Mouse (Mus musculus): ENCODE results near the gene Olfr71. TPM values are rescaled to one million over a fixed set of nuclear protein-coding genes. Genes with fewer than 3 reads are reported as not detected.
A peak's percentile ranks its signal among the peaks of the same experiment; 100 is the strongest.

Gene Olfr71
- total RNA-seq, 1 experiment from 2014 or later: not detected

- ATAC-seq (replicated peaks; ENCODE audit: low read depth, poor library complexity, severe bottlenecking): no peak
These were observed 10.6 kb upstream of the Olfr71 start for GRCm38 (mm10) chr4:43720491-43721228.

- no peak for ATAC-seq (replicated peaks; ENCODE audit: low read depth, poor library complexity, severe bottlenecking)
These were observed 3.7 kb upstream of the Olfr71 start for GRCm38 (mm10) chr4:43713652-43714219.

- peak; percentile 81 for ATAC-seq (replicated peaks; ENCODE audit: low read depth, poor library complexity, severe bottlenecking)
These were observed 1.8 kb upstream of the Olfr71 start for GRCm38 (mm10) chr4:43711821-43712220.

GRCm38 (mm10) chr4:43705991-43706390, 4.1 kb downstream of the Olfr71 start:
- ATAC-seq (replicated peaks; ENCODE audit: low read depth, poor library complexity, severe bottlenecking): no peak

GRCm38 (mm10) chr4:43703851-43704250, 6.2 kb downstream of the Olfr71 start:
- ATAC-seq (replicated peaks; ENCODE audit: low read depth, poor library complexity, severe bottlenecking): no peak

- ATAC-seq (replicated peaks; ENCODE audit: low read depth, poor library complexity, severe bottlenecking): no peak
These were observed 6.6 kb downstream of the Olfr71 start for GRCm38 (mm10) chr4:43703439-43703838.

- no peak for ATAC-seq (replicated peaks; ENCODE audit: low read depth, poor library complexity, severe bottlenecking)
These were observed 9.3 kb downstream of the Olfr71 start, which contains the start of gene Olfr70 for GRCm38 (mm10) chr4:43700707-43701106. Olfr70 (minus strand) TSS chr4:43700807.

GRCm38 (mm10) chr4:43696561-43696960, 13.5 kb downstream of the Olfr71 start:
- no peak for ATAC-seq (replicated peaks; ENCODE audit: low read depth, poor library complexity, severe bottlenecking)

- no peak for ATAC-seq (replicated peaks; ENCODE audit: low read depth, poor library complexity, severe bottlenecking)
These were observed 14.8 kb downstream of the Olfr71 start for GRCm38 (mm10) chr4:43695249-43695671.

- ATAC-seq (replicated peaks; ENCODE audit: low read depth, poor library complexity, severe bottlenecking): peak; percentile 33
These were observed 15.4 kb downstream of the Olfr71 start for GRCm38 (mm10) chr4:43694439-43695248.

- ATAC-seq (replicated peaks; ENCODE audit: low read depth, poor library complexity, severe bottlenecking): peak; percentile 76
These were observed 16.2 kb downstream of the Olfr71 start for GRCm38 (mm10) chr4:43693806-43694241.

- no peak for ATAC-seq (replicated peaks; ENCODE audit: low read depth, poor library complexity, severe bottlenecking)
These were observed 19.0 kb downstream of the Olfr71 start for GRCm38 (mm10) chr4:43691026-43691425.

- no peak for ATAC-seq (replicated peaks; ENCODE audit: low read depth, poor library complexity, severe bottlenecking)
These were observed 20.0 kb downstream of the Olfr71 start for GRCm38 (mm10) chr4:43690021-43690420.

GRCm38 (mm10) chr4:43679416-43680043, 30.5 kb downstream of the Olfr71 start:
- no peak for ATAC-seq (replicated peaks; ENCODE audit: low read depth, poor library complexity, severe bottlenecking)

- no peak for ATAC-seq (replicated peaks; ENCODE audit: low read depth, poor library complexity, severe bottlenecking)
These were observed 31.5 kb downstream of the Olfr71 start for GRCm38 (mm10) chr4:43678541-43678940.

- no peak for ATAC-seq (replicated peaks; ENCODE audit: low read depth, poor library complexity, severe bottlenecking)
These were observed 34.4 kb downstream of the Olfr71 start for GRCm38 (mm10) chr4:43675608-43676007.

- ATAC-seq (replicated peaks; ENCODE audit: low read depth, poor library complexity, severe bottlenecking): no peak
These were observed 35.1 kb downstream of the Olfr71 start for GRCm38 (mm10) chr4:43674974-43675373.

GRCm38 (mm10) chr4:43673703-43674102, 36.4 kb downstream of the Olfr71 start:
- no peak for ATAC-seq (replicated peaks; ENCODE audit: low read depth, poor library complexity, severe bottlenecking)

GRCm38 (mm10) chr4:43672070-43672469, 38.0 kb downstream of the Olfr71 start:
- peak; percentile 67 for ATAC-seq (replicated peaks; ENCODE audit: low read depth, poor library complexity, severe bottlenecking)

- 0 out of 2 replicates have a peak, but pooled peaks have one; percentile 13 for ATAC-seq (replicated peaks; ENCODE audit: low read depth, poor library complexity, severe bottlenecking)
These were observed 40.6 kb downstream of the Olfr71 start for GRCm38 (mm10) chr4:43669428-43669794.

Measured in common myeloid progenitor, adult 5-6 weeks (primary cell).